Mouse (Mus musculus): ENCODE measurements around the gene Adgrl3. TPM values are rescaled to one million over a fixed set of nuclear protein-coding genes. Genes with fewer than 3 reads are reported as not detected.
"Not testable (repeated sequence)": the region's sequence is repeated elsewhere in the genome, so short reads cannot be mapped to it uniquely, and the experiment has no call there.

Gene Adgrl3
- total RNA-seq, 2 experiments from 2014 or later = not detected

DNA sequence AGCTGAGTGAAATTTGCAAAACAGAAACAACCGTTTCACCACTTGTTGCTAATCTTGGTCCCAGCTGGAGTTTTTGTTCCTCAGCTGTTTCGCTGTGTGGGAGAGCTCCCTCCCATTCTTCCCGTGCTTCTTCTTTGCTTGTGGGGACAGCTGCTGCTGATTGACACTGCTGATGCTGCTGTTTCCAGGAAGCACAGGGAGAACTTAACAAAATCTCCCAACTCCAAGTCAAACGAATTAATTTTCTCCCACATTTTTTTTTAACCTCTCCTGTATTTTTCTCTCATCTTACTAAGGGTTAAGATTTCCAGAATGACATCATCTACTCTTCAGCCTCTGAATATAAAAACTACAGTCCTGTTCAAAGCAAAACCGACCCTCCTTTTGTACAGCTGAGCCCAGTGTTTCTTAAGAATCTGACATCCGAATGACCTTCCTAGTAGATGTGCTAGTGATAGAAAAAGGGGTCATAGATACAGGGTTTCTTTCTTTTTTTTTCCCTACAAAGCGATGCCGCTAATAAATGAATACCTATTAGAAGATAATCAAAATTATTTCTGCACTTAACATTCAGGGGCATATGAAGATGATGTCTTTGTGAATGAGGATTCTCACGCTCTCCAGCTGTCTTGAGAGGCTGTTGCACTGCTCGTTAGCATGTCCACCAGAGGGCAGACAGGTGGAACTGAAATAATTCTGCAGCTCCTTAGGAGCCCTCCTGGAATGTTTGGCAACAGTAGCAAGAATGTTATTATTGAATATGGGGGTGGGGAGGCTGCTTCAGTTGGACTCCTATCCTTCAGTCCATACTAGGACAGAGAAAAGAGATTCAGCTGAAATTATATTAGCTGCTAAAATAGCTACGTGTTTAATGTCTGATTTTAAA, 499.8 kb downstream of the Adgrl3 start:
- ATAC-seq (replicated peaks; ENCODE audit: low FRiP score, poor library complexity, severe bottlenecking) = no peak

DNA sequence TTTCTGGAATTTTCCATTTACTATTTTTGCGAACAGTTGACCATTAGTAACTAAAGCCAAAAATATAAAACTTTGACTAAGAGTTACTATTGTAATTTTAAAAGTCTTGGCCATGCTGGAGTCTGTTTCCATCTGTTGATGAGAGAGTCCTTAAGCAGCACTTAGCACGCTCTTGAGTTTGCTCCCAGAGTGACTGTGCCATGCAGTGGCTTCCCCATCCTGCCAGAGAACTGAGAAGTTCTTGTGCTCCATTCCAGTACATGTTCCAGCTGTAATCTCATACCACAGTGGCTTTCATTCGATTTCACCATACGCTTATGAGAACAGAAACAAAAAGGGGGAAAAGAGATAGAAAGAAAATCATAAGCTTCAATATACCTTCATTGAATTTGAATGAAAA, 502.8 kb downstream of the Adgrl3 start:
- no peak for ATAC-seq (replicated peaks; ENCODE audit: low FRiP score, poor library complexity, severe bottlenecking)

DNA sequence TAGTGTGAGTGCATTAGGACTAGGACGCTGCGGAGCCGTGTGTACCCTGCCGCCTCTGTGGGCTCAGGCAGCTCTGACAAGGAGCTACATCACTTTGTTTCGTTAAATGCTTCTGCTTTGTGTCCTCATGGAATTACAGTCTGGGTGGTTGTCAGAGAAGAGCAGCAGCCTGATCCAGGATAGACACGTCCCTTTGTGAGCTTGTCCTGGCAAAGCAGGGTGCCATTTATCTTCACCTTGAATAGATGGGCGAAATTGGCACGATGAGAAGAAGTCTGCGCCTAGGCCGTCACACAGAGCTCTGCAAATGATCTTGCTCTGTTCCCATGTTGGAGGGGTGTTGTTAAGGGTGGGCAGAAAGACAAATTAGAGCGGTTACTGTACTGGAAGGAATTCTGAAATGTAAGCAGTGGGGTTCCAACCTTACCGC, 504.6 kb downstream of the Adgrl3 start:
- no peak for ATAC-seq (replicated peaks; ENCODE audit: low FRiP score, poor library complexity, severe bottlenecking)

DNA sequence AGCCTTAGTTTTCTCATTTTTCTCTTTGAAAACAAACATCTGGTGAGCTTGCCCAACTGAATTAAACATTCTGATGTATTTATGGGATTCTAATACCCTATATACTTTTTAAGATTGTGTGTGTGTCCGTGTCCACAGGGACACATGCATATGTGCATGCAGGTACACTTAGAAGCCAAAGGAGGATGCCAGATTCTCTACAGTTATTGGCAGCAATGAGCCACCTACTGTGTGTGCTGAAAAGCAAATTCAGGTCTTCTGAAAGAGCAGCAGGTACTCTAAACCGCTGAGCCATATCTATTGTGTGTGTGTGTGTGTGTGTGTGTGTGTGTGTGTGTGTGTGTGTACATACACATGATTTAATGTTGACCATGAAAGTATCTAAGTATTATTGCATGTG, 505.4 kb downstream of the Adgrl3 start:
- no peak for ATAC-seq (replicated peaks; ENCODE audit: low FRiP score, poor library complexity, severe bottlenecking)

DNA sequence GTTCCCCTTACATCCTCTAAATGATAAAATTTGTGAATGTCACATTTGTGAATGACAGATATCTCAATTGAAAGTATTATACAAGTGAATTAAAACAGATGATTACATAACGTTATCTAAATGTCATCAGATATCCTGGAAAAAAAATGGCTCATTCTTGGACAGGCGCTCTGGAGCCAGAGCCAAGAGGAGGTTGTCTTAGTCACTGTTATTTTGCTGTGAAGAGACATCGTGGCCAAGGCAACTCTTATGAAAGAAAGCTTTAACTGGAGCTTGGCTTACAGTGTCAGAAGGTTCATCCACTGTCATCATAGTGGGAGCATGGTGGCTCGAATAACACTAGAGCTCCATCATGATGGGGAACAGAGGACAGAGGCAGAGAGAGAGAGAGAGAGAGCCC, 511.7 kb downstream of the Adgrl3 start:
- no peak for ATAC-seq (replicated peaks; ENCODE audit: low FRiP score, poor library complexity, severe bottlenecking)

DNA sequence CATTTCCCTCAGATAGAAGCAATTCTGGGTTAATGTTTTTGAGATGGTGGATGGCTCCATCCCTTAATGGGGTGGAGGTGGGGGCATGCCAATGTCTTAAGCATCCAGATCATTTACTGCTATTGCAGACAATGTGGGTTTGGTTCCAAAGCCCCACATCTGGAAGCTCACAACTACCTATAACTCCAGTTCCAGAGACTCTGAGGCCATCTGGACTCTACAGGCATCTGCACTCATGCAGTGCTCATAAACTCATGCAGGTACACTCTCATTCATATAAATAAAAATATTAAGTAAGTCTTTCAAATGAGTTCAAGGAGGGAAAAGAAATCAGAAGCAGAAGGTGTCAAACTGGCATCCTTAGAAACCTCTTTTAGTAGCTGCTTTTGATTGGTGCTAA, 530.3 kb downstream of the Adgrl3 start:
- no peak for ATAC-seq (replicated peaks; ENCODE audit: low FRiP score, poor library complexity, severe bottlenecking)

DNA sequence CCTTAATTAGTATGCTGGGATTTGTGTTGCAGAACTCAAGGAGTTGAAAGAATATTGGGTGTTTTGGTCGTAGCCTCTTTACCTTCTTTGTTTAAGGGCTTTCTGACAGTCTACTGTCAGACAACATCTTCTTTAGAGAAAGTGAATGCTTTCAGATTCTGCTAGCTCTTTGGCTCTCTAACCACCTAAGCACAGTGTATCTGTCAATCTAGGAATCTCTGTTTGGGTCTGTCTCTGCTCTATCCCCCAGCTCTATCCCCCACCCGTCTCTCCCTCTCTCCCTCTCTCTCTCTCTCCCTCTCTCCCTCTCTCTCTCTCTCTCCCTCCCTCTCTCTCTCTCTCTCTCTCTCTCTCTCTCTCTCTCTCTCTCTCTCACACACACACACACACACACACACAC, 535.2 kb downstream of the Adgrl3 start:
- ATAC-seq (replicated peaks; ENCODE audit: low FRiP score, poor library complexity, severe bottlenecking) = not testable (repeated sequence)

DNA sequence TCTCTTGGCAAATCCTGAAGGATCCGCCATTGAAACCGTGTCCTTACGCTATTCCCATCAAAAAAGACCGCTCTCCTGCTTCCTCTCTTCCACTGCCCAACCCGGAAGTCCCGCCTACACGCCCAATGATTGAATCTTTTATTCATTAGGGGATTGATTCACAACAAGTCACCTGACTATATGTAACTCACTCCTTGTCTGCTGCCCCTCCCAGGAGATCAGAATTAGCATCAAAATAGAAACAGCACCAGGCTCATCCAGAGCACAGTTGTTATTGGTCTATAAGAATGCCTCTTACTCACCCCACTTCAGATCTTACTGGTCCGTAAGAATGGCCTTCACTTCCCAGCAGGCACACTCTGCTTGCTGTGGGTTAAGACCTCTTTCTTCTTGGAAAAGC, 536.1 kb downstream of the Adgrl3 start:
- no peak for ATAC-seq (replicated peaks; ENCODE audit: low FRiP score, poor library complexity, severe bottlenecking)

DNA sequence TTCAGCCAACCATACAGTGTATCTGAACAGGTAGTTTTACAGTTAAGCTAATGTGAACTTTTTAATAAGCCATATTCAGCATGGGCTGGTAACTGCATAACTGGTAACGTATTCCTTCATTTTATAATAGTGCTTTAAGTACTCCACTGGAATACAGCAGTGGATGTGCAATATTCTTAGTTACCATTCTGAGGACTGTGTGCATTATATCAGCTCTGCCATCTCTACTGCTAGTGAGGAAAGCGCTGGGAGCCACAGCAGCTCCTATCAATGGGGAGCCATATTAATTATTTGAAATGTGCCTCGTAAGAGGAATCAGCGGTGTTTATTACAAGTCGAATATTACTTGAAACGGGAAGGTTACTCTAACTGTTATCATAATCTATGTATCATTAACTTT, 539.0 kb downstream of the Adgrl3 start:
- ATAC-seq (replicated peaks; ENCODE audit: low FRiP score, poor library complexity, severe bottlenecking) = no peak

DNA sequence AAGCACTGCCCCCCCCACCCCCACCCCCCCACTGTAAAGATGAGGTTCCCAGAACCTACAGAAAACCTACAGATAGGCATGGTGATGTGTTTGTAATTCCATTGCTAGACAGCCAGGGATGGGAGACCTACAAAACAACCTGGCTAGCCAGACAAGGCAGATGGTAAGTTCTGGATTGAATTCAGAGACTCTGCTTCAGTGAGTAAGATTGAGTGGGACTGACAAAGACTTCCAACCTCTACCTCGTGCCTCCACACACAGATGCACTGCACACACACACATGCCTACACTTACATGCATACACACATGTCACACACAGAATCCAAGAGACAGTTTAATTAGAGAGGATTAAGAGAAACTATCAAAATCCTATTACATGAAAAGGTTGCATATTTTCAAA, 544.4 kb downstream of the Adgrl3 start:
- no peak for ATAC-seq (replicated peaks; ENCODE audit: low FRiP score, poor library complexity, severe bottlenecking)

DNA sequence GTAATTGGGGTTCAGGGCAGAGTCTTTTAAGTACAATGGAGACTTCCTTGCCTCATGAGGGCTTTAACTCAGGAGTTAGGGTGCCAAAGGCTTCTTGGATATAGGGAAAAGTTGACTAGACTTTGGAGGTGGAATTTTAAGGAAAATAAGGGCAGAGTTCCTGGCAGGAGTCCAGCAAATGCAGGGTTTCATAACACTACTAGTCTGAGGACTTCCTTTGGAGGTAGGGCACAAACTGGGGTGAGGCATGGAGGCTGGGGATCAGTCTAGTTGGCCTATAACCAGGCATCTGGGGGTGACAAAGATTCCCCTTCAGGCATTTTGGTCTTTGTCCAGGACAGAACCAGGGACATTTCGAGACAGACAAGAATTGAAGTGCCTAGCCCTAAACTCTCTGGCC, 546.6 kb downstream of the Adgrl3 start:
- no peak for ATAC-seq (replicated peaks; ENCODE audit: low FRiP score, poor library complexity, severe bottlenecking)

DNA sequence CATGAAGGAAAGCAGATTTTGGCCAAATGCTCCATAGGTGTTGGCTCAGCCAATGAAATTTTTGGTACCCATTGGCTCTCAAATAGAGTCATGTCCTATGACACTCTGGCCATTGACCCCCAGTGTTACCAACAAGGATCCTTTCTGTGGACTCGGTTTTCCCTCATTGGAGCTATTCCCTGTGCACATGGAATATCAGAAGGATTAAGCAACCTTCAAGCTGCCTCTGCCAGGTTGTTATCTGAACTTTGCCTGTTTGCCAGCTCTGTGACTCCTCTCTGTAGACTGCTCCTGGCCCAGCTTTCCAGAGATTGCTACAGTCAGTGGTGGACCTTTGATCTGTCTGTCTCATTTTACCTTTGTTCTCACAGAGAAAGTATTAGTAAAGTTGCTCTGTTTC, 548.8 kb downstream of the Adgrl3 start:
- ATAC-seq (replicated peaks; ENCODE audit: low FRiP score, poor library complexity, severe bottlenecking) = no peak

DNA sequence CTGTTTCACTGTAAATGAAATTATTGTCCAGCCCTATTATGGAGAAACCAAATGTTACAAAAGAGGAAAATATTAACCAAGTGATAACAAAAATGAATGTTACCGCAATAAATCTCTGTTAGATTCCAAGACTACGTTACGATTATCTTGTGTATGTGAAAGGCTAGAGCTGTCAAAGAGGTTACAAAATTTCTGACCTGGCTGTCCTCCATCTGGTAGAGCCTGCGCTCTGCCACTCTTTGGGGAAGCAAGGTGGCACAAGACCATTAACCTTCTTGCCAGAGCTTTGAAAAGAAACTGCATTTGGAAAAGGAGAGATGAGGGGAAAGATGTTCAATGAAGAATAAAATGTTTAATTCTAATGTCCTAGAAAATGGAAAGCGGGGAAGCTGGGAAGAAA, 562.9 kb downstream of the Adgrl3 start:
- no peak for ATAC-seq (replicated peaks; ENCODE audit: low FRiP score, poor library complexity, severe bottlenecking)

DNA sequence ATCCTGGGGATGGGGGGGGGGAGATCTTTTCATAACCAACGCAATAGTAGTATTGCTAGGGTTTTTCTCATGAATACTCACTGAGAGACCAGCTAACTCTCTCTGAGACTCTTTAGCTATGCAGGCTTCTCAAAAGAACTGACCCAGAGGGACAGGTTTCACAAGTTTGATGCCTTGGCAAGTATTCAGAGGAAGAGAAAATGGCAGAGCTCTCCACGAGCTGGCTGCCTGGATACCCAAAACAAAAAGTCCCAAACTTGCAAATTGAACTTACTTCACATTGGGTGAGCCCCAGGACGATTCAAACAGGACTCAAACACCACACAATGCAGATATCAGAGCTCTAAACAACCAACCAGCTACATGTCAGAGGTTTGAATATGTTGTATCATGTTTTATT, 563.5 kb downstream of the Adgrl3 start:
- no peak for ATAC-seq (replicated peaks; ENCODE audit: low FRiP score, poor library complexity, severe bottlenecking)

DNA sequence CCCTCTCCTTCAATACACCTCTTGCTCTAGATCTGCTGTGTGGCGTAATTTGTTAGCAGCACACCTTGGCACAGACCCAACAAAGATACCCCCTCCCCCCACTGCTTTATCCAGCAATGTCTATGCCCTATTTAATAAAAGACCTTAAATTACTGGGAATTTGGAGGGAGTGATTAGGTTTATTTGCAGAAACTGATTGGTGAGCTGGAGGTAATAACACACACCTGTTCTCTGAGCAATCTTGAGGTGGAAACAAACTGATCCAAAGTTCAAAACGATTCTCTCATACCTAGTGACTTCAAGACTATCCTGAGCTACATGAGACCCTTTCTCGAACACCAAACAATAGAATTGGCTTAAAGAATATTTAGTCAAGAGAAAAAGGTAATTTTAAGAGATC, 565.0 kb downstream of the Adgrl3 start:
- ATAC-seq (replicated peaks; ENCODE audit: low FRiP score, poor library complexity, severe bottlenecking) = no peak

DNA sequence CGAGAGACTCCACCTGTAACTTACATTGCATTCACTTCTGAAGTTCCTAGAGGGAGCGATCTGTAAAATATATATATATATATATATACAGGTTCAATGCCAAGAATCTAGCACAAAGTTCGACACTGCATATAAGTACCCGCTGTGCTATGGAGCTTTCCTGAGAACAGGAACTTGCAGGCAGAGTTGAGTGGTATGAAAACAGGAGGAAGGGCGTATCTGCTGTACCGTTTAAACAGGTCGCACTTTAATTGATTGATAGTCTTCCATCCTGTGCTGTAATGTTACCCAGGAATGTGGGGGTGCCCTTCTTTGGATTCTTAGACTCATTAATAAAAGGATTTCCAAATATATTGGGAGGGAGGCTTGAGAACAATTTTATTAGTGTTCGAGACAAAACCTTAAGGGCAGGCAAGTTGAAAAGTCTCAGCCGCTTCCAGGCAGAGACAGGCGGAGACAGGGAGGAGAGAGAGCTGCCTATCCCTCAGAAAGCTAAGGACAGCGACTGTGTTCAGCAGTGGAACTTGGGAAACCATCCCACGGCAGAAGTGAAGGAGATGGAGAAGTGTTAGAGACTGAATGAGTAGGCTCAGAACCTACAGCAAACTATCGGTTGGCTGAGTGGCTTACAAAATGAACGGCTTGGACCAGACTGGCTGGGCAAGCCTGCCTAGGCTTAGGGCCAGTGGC, 570.2 kb downstream of the Adgrl3 start:
- ATAC-seq (replicated peaks; ENCODE audit: low FRiP score, poor library complexity, severe bottlenecking) = no peak

DNA sequence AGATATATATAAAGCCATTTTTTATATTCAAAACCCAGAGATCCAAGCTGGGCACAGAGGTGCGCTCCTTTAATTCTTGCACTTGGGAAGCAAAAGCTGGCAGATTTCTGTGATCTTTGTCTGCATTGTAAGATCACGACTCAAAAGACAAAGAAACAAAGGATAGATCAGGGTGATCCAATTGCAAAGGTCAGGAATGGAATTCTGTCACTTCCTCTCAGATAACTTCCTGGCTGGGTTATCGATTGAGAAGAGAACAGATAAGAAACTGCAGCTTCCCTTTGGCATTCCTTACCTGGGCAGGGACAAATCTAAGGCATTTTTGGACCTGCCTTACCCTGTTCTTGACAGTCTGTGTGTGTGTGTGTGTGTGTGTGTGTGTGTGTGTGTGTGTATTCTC, 571.5 kb downstream of the Adgrl3 start:
- ATAC-seq (replicated peaks; ENCODE audit: low FRiP score, poor library complexity, severe bottlenecking) = no peak

DNA sequence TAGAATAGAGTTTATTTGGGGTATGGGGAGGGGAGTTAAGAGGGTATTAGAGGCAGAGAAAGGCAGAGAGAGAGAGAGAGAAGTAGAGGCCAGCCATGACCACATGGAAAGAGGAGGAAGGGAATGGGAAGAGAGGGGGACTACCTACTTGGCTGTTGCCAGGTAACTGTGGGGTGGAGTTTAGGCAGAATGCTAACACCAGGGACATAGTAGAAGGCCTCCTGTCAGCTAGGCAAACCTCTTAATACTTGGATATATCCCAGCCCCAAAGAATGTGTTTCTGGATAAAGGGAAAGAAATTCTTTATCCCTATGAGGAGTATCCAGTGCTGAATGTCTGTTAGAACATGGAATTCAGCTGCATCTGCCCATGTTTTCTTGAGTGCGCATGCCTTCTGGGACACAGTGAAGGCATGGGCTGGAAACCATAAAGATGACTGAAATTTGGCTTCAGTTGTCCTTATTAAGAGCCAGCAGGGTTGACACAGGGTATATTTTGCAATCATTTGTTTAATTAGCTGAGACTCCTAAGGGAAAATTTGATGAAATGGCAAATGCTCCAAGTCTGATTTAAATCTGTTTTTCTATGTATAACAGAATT, 573.6 kb downstream of the Adgrl3 start:
- ATAC-seq (replicated peaks; ENCODE audit: low FRiP score, poor library complexity, severe bottlenecking) = no peak

DNA sequence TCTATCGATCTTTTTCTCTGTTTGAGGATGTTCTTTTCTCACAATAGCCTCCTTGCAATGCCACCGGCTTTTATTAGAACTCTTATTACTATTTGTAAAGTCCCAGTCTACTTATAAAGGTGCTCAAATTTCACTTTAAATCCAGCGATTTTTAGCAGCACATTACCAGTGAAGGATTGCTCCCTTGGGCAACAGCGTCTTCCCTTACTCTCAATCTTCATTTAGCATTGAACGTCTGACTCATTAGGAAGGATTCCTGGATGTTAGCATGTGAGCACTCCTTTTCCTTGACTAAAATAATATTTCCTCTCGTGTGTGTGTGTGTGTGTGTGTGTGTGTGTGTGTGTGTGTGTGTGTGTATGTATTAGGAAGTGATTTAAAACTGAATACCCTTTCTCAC, 578.1 kb downstream of the Adgrl3 start:
- ATAC-seq (replicated peaks; ENCODE audit: low FRiP score, poor library complexity, severe bottlenecking) = no peak

DNA sequence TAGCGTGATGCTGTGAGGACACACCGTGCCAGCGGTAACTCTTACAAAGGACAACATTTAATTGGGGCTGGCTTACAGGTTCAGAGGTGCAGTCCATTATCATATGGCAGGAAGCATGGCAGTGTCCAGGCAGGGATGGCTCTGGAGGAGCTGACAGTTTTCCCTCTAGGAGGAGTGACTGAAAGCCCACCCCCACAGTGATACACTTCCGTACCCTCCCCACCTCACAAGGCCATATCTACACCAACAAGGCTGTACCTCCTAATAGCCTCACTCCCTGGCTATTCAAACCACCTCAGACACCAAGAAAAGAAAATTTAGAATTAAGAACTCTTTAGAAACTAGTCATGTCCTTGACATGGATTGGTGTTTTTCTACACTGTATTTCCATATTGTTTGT, 583.0 kb downstream of the Adgrl3 start:
- no peak for ATAC-seq (replicated peaks; ENCODE audit: low FRiP score, poor library complexity, severe bottlenecking)

DNA sequence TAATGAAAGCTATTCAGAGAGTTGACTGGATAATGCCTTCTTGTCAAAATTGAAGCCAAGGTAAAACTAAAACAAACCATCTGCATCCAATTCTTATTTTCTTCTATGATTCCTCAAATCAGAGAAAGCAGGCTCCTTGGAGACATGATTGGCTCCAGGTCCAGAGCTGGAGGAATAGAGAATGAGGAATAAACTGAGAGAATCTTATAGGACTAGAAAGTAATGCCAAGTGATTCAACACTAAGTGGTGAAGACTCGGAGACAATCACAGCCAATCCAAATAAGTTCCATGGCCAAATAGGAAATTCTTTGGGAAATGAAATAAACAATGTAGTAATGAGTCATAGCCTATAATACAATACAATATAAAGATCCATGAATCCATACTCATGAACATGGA, 585.7 kb downstream of the Adgrl3 start:
- no peak for ATAC-seq (replicated peaks; ENCODE audit: low FRiP score, poor library complexity, severe bottlenecking)

Measured in erythroblast, adult 5-6 weeks (primary cell).